Mouse (Mus musculus) stomach, embryonic 15.5 days (tissue): ENCODE measurements around the gene Ccl26. TPM values are rescaled to one million over a fixed set of nuclear protein-coding genes. Genes with fewer than 3 reads are reported as not detected.

Experiments
- ATAC-seq: fragments of 200-750 bp; cut with Nextera tagmentation; 2 replicates; pipeline ENCODE4 v1.8.0; 2017; ENCODE audit warnings: low read depth, moderate number of reproducible peaks, moderate TSS enrichment; ENCODE audit not compliant: insufficient read depth, low FRiP score
- H3K27ac ChIP-seq: fragments of 300-500 bp; sonication (generic); 2 replicates; pipeline ENCODE4 v1.5.1; 2015; ENCODE audit warnings: mild to moderate bottlenecking, inconsistent platforms
- H3K27me3 ChIP-seq: fragments of 300-500 bp; sonication (generic); replicated peaks from 2 replicates; pipeline ENCODE4 v1.6.1; 2015; ENCODE audit warnings: inconsistent platforms
- H3K36me3 ChIP-seq: fragments of 300-500 bp; sonication (generic); 2 replicates; pipeline ENCODE4 v1.6.1; 2015; ENCODE audit warnings: inconsistent platforms
- H3K4me1 ChIP-seq: fragments of 300-500 bp; sonication (generic); 2 replicates; pipeline ENCODE4 v1.6.1; 2015; ENCODE audit warnings: inconsistent platforms
- H3K4me2 ChIP-seq: fragments of 300-500 bp; sonication (generic); 2 replicates; pipeline ENCODE4 v1.6.1; 2015; ENCODE audit warnings: mild to moderate bottlenecking, inconsistent platforms
- H3K4me3 ChIP-seq: fragments of 300-500 bp; sonication (generic); replicated peaks from 2 replicates; pipeline ENCODE4 v1.5.1; 2015; ENCODE audit warnings: inconsistent platforms
- H3K9ac ChIP-seq: fragments of 300-500 bp; sonication (generic); 2 replicates; pipeline ENCODE4 v1.6.1; 2015; ENCODE audit warnings: inconsistent platforms
- H3K9me3 ChIP-seq: fragments of 300-500 bp; sonication (generic); 2 replicates; pipeline ENCODE4 v1.6.1; 2016; ENCODE audit warnings: inconsistent platforms
- WGBS: fragments of 180-500 bp; shearing (Covaris S2); methylation state at CpG from one replicate; pipeline ENCODE4 v1.1.7; 2015; 5-methylcytosine and 5-hydroxymethylcytosine counted together
- polyA plus RNA-seq: library from polyadenylated mRNA; unstranded; fragments of >200 nt; fragmentation: Nextera tagmentation; extraction: Ambion mirVana; gene quantifications from 2 replicates; pipeline ENCODE4 v1.2.1, GENCODE M21; 2015

Ccl26 gene
- polyA plus RNA-seq, 1 experiment from 2014 or later, result not detected

DNA sequence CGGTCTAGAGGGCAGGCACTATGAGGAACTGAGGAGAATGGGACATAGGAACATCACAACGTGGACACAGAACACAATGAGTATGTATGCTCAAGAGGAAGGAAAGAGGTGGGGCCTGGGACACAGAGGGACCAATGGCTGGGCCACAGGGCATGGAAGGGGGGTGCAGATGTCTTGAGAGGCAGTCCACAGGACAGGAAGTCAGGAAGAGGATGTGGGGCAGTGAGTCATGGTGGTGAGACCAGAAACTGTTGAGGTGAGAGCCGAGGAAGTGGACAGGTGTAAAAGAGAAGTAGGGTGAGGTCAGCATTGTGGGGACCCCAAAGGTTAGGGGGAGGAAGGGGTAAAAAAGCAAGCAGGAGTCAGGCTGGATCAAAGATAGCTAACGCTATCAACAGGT is 26.0 kb downstream of the Ccl26 start:
- Histone ChIP-seq H3K27me3 (no peaks in the 10 kb centered on the region), H3K4me1 (0 out of 2 replicates have a peak, but pooled peaks cover 7% of the 10 kb centered on the region), H3K9me3 (no peaks in the 10 kb centered on the region), H3K27ac (no peak overlapping the region), H3K36me3 (no peaks in the 10 kb centered on the region), H3K4me2 (no peak overlapping the region), H3K4me3 (no peak overlapping the region), H3K9ac (no peak overlapping the region)
- peak; percentile 37; the same call in 1 of the 2 replicates for ATAC-seq
- WGBS, result 69% methylated on average over 4 of the region's 4 CpGs

DNA sequence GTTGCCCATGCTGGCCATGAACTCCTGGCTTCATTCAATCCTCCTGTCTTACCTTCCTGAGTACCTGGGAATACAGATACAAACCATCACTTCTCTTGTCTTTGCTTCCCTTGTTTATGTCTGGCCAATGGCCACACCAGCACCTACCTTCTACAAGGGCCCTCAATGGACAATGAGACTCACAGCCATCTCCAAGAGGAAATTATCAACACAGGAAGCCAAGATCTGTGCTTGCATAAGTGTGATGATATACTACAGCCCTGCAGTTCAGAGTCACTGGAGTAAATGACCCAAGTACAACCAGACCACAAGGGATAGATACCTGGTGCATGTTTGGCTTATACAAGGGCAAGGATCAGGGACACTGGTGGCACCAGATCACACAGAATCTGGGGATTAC is 27.5 kb downstream of the Ccl26 start:
- no peaks in the 10 kb centered on the region for H3K9me3 ChIP-seq
- no peak overlapping the region for H3K4me3 ChIP-seq
- no peak overlapping the region for H3K4me2 ChIP-seq
- 0 out of 2 replicates have a peak, but pooled peaks cover 7% of the 10 kb centered on the region for H3K4me1 ChIP-seq
- H3K27ac ChIP-seq, result no peak overlapping the region
- H3K9ac ChIP-seq, result no peak overlapping the region
- H3K27me3 ChIP-seq, result no peaks in the 10 kb centered on the region
- H3K36me3 ChIP-seq, result no peaks in the 10 kb centered on the region
- no peak for ATAC-seq

DNA sequence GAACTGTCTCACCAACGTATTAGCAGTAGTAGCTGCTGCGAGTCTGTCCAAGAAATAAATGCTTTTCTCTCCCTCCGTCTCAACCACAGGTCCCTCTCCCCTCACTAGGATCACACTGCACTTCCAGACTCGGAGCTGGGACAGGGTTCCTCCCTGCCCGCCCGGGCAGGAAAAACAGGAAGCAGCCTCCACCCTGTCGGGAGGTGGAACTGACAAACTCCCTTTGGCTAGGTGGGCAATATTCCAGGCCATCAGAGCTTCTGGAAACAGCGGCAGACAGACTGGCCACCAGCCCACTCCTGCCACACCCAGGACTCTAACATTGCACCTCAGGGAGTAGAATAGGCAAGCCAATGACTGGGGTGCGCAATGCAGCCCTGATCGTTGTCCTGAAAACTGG is 29.9 kb downstream of the Ccl26 start:
- Histone ChIP-seq H3K27me3 (no peaks in the 10 kb centered on the region), H3K4me1 (0 out of 2 replicates have a peak, but pooled peaks cover 7% of the 10 kb centered on the region), H3K9ac (no peak overlapping the region), H3K9me3 (no peaks in the 10 kb centered on the region), H3K27ac (peak overlapping the region; percentile 35; the same call in 1 of the 2 replicates), H3K36me3 (no peaks in the 10 kb centered on the region), H3K4me2 (no peak overlapping the region), H3K4me3 (no peak overlapping the region)
- WGBS, result 62% methylated on average over 10 of the region's 10 CpGs
- ATAC-seq, result no peak

DNA sequence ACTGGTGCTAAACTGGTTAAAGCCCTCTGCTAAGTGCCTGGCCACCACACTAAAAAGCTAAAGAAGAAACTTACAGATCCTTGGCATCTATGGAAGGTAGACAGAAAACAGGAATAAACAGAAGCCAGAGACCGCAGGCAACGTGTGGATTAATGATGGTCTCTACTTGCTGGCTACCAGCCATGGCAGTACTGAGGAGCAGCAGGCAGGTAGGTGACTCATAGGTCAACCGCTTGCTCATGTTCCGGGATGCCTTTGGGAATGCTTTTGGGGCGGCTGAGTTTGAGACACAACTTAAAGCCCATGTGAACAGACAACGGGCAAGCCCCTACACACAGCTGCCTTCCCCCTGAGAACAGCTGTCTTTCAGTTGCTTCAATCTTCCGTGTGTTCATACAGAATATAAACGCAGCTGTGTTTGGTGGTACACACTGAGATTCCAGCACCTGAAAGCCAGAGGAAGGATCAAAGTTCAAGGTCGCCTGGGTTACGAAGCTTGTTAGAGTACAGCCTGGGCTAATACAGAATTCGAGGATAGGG is 32.0 kb downstream of the Ccl26 start:
- 58% methylated on average over 11 of the region's 11 CpGs for WGBS

DNA sequence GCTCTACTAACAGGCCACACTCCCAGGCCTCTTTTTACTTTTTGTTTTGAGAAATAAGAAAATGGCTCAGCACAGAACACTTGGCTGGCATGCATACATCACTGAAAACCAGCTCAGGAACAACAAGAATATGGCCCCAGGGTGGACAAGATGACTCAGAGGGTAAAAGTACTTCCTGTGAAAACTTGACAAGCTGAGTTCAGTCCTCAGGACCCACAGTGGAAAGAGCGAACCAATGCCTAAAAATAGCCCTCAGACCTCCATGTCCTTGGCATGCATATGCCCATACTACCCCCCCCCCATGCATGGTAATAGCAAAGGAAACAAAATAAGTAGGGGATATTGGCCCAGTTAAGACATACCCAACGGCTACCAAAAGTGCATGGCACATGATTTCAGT is 33.4 kb downstream of the Ccl26 start:
- 76% methylated on average over 2 of the region's 2 CpGs for WGBS
- no peak overlapping the region for H3K9ac ChIP-seq
- no peak overlapping the region for H3K27ac ChIP-seq
- H3K9me3 ChIP-seq, result no peaks in the 10 kb centered on the region
- no peaks in the 10 kb centered on the region for H3K27me3 ChIP-seq
- H3K4me1 ChIP-seq, result 0 out of 2 replicates have a peak, but pooled peaks cover 13% of the 10 kb centered on the region
- no peak overlapping the region for H3K4me3 ChIP-seq
- no peaks in the 10 kb centered on the region for H3K36me3 ChIP-seq
- ATAC-seq, result no peak
- H3K4me2 ChIP-seq, result no peak overlapping the region

More for the DNA sequence above, 32.0 kb downstream of the Ccl26 start:
- no peaks in the 10 kb centered on the region for H3K27me3 ChIP-seq
- H3K9me3 ChIP-seq, result no peaks in the 10 kb centered on the region
- no peak overlapping the region for H3K27ac ChIP-seq
- no peak overlapping the region for H3K9ac ChIP-seq
- no peaks in the 10 kb centered on the region for H3K36me3 ChIP-seq
- H3K4me2 ChIP-seq, result no peak overlapping the region
- no peak for ATAC-seq
- no peak overlapping the region for H3K4me3 ChIP-seq
- H3K4me1 ChIP-seq, result 0 out of 2 replicates have a peak, but pooled peaks cover 7% of the 10 kb centered on the region

DNA sequence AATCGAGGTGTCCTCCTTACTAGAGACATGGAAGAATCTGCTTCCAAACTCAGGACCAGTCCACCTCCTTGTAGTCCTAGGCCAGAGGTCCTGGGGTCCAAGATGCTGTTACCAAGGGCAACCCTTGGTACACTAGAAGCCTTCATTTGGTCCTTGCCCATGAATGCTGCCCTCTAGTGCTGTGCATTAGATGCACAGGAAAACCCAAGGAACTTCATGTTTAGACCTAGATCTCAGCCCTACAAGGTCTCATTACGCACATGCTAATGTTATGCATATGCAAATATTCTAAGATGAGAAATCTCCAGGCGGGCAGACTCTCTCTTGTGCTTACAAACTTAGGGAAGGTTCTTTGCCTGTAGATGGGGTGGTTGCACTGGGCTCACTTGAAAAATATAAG is 34.1 kb downstream of the Ccl26 start:
- no peak overlapping the region for H3K9ac ChIP-seq
- 0 out of 2 replicates have a peak, but pooled peaks cover 17% of the 10 kb centered on the region for H3K4me1 ChIP-seq
- H3K36me3 ChIP-seq, result no peaks in the 10 kb centered on the region
- no peak for ATAC-seq
- no peak overlapping the region for H3K27ac ChIP-seq
- H3K4me3 ChIP-seq, result no peak overlapping the region
- no peak overlapping the region for H3K4me2 ChIP-seq
- WGBS, result 82% methylated on average over 3 of the region's 3 CpGs
- no peaks in the 10 kb centered on the region for H3K27me3 ChIP-seq
- H3K9me3 ChIP-seq, result no peaks in the 10 kb centered on the region

DNA sequence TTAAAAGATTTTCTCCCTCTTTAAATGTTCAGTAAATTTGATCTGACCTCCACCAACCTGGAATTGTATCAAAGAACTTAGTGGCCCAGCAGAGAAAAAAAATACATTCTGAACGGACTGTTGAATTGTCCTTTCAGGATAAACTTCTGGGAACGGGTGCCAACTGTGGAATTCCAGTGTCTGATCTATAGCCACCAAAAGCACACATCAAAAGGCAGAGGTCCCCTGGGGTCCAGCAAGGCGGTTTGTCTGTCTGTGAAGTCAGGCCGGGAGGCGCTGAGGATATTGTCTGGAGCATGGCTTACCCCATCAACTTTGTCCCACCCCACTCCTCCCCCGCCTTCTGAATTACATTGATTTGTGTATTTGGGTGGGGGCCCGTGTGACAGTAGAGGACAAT is 35.4 kb downstream of the Ccl26 start:
- WGBS, result 47% methylated on average over 7 of the region's 7 CpGs
- no peak for ATAC-seq
- H3K9ac ChIP-seq, result no peak overlapping the region
- no peak overlapping the region for H3K4me2 ChIP-seq
- no peak overlapping the region for H3K4me3 ChIP-seq
- no peaks in the 10 kb centered on the region for H3K9me3 ChIP-seq
- H3K4me1 ChIP-seq, result 0 out of 2 replicates have a peak, but pooled peaks cover 11% of the 10 kb centered on the region
- H3K36me3 ChIP-seq, result no peaks in the 10 kb centered on the region
- no peaks in the 10 kb centered on the region for H3K27me3 ChIP-seq
- H3K27ac ChIP-seq, result no peak overlapping the region

DNA sequence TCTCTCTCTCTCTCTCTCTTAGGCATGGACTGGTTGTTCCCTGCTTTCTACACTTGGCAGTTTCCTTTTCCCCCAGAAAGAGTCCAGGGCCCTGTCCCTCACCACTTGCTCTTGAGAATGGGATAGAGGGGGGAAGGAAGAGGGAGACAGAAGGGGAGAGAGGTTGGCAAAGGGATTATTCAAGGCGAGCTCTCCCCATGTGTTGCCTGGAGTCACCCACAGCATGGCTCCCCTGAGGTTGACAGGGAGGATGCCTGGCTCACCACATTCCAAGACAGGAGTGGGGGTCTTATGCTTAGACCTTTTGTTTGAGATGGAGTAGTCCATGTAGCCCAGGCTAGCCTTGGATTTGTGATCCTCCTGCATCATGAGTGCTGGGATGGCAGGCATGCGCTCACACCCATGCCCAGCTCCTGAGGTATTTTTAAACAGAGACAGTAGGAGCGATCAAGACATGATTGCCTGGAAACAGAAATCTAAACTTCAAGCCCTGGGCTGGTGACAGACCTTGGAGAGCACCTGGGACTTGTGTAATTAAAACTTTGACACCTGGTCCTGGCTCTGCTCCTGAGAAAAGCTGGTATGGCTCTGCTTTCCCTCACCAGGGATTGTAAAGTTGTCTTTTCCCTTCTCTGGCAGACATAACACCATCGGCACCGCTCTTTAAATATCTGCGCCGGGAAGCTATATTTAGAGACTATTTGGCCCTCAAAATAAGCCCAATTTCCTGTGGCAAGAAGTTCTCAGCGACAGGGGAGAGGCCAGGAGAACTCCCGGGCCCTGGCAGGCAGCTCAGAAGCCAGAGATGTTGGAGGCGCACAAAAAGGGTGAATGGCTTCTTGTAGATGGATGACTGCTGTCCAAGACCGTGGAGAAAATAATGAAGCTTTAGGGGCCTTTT is 38.5 kb downstream of the Ccl26 start:
- no peak for ATAC-seq
- no peaks in the 10 kb centered on the region for H3K27me3 ChIP-seq
- H3K4me3 ChIP-seq, result no peak overlapping the region
- no peak overlapping the region for H3K9ac ChIP-seq
- WGBS, result 45% methylated on average over 11 of the region's 11 CpGs
- H3K4me1 ChIP-seq, result 0 out of 2 replicates have a peak, but pooled peaks cover 14% of the 10 kb centered on the region
- H3K9me3 ChIP-seq, result no peaks in the 10 kb centered on the region
- H3K4me2 ChIP-seq, result no peak overlapping the region
- H3K27ac ChIP-seq, result no peak overlapping the region
- no peaks in the 10 kb centered on the region for H3K36me3 ChIP-seq

DNA sequence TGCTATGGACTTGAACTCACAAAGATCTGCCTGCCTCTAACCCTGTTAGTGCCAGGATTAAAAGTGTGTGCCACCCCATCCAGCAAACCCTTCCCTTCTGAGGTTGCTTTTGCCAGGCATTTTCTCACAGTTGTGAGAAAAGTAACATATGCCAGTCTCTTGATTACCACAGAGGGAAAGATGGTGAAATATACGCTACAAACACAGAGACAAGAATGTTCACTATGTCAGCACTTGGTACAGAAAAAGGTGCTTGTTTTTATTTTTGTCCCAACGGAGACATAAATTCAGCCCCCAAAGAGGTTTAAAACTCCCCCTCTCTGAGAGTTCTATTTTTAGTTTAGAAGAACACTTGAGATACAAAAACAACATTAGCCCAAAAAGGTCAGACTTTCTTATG is 39.3 kb downstream of the Ccl26 start:
- Histone ChIP-seq H3K27me3 (no peaks in the 10 kb centered on the region), H3K4me1 (0 out of 2 replicates have a peak, but pooled peaks cover 14% of the 10 kb centered on the region), H3K4me3 (no peak overlapping the region), H3K36me3 (no peaks in the 10 kb centered on the region), H3K4me2 (no peak overlapping the region), H3K9me3 (no peaks in the 10 kb centered on the region), H3K9ac (no peak overlapping the region), H3K27ac (no peak overlapping the region)
- no peak for ATAC-seq
- WGBS, result 75% methylated on average over 2 of the region's 2 CpGs

DNA sequence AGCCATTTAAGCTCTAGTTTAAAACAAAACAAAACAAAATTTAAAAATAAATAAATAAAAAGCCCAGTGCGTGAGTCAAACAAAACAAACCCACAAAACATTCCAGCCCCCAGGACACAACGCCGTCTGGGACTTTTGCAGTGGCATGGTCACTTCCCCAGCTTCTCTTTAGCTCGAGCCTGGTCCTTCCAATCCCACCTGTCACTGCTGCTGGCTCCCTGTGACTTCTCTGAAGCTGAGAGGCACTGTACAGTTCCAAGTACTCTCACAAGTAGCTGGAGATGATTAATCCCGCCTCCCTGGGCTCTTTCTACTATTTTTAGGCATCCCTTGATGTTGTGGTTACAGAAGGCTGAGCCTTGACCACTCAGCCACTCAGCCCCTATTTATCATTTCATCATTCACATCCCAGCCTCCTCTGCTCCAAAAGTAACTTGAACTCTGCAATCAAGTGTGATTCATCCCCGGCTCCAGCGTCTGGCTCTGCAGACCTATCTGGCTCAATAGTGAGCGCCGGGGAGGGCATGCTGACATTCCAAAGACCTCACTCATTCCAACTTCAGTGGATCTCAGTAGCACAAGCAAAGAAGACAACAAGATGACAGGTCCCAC is 41.2 kb downstream of the Ccl26 start:
- no peak overlapping the region for H3K27ac ChIP-seq
- ATAC-seq, result no peak
- H3K9ac ChIP-seq, result no peak overlapping the region
- no peaks in the 10 kb centered on the region for H3K27me3 ChIP-seq
- no peaks in the 10 kb centered on the region for H3K36me3 ChIP-seq
- WGBS, result 64% methylated on average over 9 of the region's 9 CpGs
- H3K4me1 ChIP-seq, result 0 out of 2 replicates have a peak, but pooled peaks cover 14% of the 10 kb centered on the region
- no peaks in the 10 kb centered on the region for H3K9me3 ChIP-seq
- H3K4me3 ChIP-seq, result no peak overlapping the region
- H3K4me2 ChIP-seq, result no peak overlapping the region

DNA sequence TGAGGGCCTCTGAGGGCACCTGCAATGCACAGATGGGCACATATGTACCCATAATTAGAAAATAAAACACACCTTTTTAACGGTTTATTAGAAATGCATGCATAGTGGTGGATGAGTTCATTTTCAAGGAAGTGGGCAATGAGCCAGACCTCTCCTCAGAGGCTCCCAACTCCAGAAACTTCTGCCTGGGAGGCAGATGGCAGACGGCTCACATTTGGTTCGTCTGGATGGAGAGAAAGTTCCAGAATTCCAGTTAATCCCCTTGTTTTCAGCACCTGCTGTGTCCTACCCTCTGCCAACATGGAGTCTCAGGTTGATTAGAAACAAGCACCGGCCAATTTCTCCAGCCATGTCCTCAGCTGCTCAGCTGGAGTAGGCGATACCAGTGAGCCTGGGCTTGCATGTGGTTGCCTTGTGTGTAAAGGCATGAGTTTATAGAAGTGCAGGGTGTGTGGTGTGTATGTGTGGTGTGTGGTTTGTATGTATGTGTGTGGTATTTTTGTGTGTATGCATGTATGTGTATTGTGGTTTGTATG is 46.0 kb downstream of the Ccl26 start:
- Histone ChIP-seq H3K27me3 (no peaks in the 10 kb centered on the region), H3K4me3 (no peak overlapping the region), H3K4me2 (no peak overlapping the region), H3K4me1 (0 out of 2 replicates have a peak, but pooled peaks cover 1% of the 10 kb centered on the region), H3K9me3 (no peaks in the 10 kb centered on the region), H3K36me3 (peaks cover 9% of the 10 kb centered on the region; the same call in 1 of the 2 replicates), H3K9ac (no peak overlapping the region), H3K27ac (no peak overlapping the region)
- no peak for ATAC-seq
- WGBS, result 76% methylated on average over 5 of the region's 5 CpGs
